Mouse (Mus musculus) gastrocnemius, postnatal 10 days (tissue): Measurements from ENCODE around the gene Plac9b. TPM values are rescaled to one million over a fixed set of nuclear protein-coding genes. Genes with fewer than 3 reads are reported as not detected.
"Not testable (repeated sequence)": the region's sequence is repeated elsewhere in the genome, so short reads cannot be mapped to it uniquely, and the experiment has no call there.

Experiments
- DNase-seq: peaks from one replicate; pipeline ENCODE4 v3.0.0; 2021; ENCODE audit warnings: mixed read lengths
- long read RNA-seq, 2 experiments: library from polyadenylated mRNA; stranded (forward); transcript quantifications; one replicate each; pipeline ENCODE4 v2.0.0; 2021
- total RNA-seq, 2 experiments: library from RNA; stranded (reverse); gene quantifications; 2 replicates each; pipeline ENCODE4 v1.2.3; 2021

Plac9b gene
- total RNA-seq, result 10 to 100 TPM; 77.9 to 90.8 TPM
- long read RNA-seq, experiment 1, transcript Plac9b-203 (4 exons, 1,040 nt), result major isoform, 17 of 21 reads
- long read RNA-seq, experiment 1, partial matches to known transcripts, result 2 of 21 reads
- long read RNA-seq, experiment 1, other reads (novel, unspliced or antisense), result 1 of 21 reads
- long read RNA-seq, experiment 2, transcript Plac9b-203 (4 exons, 1,040 nt), result major isoform, 20 of 21 reads
- long read RNA-seq, experiment 2, partial matches to known transcripts, result 0 of 21 reads
- long read RNA-seq, experiment 2, other reads (novel, unspliced or antisense), result 0 of 21 reads

DNA sequence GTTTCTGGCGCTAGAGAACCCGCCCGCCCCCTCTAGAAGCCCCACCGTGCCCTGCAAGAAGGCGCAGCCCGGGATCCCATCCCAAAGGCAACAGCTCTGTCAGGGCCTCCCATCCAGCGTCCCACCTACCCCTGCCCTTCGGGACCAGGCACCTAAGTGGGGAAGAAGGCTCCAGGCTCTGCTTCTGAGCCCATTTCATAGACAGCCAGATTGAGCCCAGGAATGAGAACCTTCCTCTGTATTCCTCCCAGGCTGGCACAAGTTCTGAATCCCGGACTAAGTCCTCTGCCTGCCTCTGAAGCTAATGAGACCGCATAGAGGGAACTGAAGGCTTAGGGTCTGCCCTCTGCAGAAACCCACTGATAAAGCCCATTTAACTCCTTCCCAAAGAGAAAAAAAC, at the start of gene Plac9b:
Gene Plac9b (minus strand): TSS at position 101 of the 400 bp plus-strand sequence.
- not testable (repeated sequence) for DNase-seq

DNA sequence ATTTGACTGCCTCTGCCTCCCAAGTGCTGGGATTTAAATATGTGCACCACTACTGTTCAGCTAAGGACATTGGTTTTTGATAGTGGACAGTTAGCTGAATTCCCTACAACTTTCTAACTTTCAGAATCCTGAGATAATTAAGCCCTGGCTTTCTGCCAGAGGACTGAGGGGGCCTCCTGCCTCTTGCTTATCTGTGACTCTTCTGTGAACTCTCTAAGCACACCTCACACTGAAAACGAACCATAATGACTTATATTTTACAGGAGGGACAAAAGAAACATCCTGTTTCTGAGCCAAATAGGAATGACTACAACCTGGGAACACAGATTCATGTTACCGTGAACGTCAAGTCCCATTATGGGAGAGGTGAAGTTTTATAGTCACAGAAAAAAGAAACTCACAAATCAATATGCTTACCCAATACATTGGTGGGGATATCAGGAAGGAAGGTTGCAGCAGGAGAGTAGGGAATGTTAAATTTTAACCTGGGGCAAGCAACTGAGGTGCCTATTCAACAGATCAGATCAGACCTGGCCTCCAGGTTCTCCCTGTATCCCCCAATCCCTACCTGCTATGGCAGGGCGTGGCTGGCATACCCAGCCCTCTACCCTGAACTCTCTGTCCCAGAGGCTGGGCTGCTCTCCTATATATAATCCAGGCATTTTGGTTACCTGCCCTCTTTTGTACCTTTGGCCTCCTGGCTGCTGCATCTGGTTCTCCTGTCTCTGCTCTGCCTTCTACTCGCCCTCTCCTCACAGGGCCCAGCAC, 34.1 kb upstream of the Plac9b start:
- DNase-seq, result not testable (repeated sequence)

DNA sequence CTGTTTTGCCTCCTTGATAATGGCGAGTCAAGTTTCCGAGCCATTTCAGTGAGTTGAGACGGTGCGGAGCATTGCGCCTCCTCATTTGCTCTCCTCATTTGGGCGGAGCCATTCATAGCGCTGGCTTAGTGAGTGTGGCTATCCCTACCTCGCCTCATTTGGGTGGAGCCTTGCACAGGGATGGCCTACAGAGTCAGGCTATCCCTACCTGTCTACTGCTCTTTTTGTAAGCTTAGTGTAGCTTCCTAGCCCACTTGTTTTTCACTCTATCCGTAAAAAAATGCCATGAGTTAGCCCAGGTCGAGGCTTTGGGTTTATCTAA, 24.6 kb upstream of the Plac9b start, which contains the start of gene Tmem254b:
Gene Tmem254b (minus strand): TSS at position 116 of the 322 bp plus-strand sequence.
- DNase-seq, result not testable (repeated sequence)

DNA sequence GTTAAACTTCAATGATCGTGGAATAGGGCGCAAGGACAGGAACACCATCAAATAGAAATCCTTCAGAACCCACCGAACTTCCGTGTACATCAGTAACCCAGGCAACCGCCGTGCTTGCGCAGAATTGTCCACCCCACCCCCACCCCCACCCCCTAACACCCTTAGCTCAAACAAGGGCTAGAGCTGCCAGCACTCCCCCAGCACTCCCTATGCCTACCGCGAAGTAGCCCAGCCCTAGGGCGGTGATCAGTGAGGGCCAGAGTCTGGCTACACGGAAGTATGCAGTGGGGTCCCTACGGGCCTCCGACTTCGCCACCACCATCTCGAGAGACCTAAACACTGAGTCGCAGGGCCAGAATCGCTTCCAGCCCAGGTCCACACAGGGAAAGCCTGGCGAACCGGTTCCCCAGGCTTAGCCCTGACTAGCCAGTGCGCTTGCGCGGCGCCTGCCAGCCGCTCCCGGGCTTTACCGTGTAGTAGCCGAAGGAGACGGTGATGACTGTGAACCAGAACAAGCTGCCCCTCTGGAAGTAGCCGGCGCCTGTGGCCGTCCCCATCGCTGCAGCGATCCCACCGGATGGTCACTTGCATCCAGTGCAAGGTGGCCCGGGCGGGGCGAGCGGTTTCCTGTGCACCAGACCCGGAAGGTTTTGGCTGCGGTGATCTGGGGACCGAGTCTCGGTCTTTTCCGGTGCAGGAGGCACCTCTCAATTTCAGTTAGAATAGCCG, 24.1 kb upstream of the Plac9b start:
- DNase-seq, result not testable (repeated sequence)

DNA sequence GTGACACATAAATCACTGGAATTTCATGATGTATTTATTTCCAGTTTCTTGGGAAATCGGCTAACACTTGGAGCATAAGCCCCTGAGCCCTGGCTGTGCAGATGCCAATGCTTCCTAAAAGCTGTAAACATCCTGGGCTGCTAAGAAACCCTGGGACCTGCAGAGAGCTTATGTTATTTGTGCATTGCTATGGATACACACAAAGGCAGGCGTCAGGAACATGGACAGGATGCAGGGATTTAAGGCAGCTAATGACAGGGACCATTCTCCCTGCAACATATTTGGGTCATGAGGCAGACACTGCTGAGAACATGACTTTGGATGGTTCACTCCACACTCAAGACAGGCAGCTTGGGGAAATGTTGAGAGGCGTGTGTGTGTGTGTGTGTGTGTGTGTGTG, 15.6 kb upstream of the Plac9b start:
- not testable (repeated sequence) for DNase-seq

DNA sequence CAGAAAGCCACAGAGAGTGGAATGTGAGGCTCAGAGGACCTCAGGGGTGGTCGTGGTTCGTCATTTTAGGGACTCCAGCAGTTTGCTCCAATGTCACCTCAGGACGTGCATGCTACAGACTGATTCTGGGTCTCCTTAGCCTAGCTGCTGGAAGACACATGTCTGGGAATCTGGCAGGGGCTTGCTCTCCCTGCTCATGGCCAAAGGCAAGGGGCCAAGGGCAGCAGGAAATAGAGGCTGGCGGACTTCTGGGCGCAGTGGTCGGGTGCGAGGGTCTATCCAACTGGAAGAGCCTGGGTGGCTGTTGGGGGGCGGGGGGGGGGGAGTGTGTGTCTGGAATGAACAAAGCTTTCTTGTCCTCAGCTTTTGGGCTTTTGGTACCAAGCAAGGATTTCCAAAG, 6.1 kb upstream of the Plac9b start:
- DNase-seq, result not testable (repeated sequence)

DNA sequence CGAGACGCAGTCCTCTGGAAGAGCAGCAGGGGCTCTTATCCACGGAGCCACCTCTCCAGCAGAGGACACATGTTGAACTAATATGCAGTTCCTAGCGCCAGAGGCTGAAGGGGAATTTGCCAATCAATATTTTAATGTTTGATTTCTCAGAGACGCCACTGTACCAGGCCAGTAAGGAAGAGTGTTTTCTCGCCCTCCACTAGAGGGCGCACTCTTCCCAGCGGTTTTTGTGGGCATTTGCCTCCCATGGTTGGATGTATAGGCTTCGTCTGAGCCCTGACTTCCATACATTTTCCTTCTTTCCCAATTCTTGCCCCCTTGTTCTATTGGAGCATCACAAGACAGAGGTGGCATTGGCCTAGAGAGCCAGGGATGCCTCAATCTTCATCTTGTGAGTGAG, 4.4 kb upstream of the Plac9b start:
- not testable (repeated sequence) for DNase-seq

DNA sequence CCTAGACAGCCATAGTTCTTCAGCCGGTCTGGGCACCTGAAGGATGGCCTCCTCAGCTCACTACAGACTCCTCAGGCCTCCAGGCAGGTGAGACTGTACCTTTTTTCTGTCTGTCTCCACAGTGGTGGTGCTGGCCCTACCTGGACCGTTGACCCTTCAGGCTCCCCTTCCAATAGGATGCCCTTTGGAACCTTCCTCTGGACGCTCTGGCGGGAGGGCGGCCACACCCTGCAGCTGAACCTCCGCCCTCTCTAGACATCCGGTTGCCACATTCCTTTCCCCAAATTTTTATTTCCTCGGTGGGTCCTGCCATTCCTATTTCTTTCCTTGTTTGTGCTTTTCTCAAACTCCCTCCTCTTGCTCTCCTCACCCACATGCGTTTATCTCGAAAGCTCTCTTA, 620 bp downstream of the Plac9b start:
- not testable (repeated sequence) for DNase-seq

DNA sequence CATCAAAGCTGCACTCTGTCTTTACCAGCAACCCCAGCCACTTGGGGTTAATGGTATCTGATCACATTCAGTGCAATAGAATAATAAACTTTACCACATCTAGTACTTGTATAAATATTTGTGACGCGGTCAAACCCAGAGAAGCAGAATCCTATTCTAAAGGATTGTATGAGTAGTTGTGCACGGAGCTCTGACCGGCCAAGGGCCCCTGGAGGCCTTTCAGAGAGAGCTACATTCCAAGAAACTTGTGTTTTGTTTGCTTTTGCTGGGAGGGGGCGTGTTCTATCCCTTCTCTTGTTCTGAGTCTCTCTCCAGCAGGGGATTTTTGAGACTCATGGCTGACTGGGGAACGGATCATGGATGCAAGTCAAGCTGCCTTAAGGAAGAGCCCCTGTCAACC, 7.3 kb downstream of the Plac9b start:
- DNase-seq, result not testable (repeated sequence)

DNA sequence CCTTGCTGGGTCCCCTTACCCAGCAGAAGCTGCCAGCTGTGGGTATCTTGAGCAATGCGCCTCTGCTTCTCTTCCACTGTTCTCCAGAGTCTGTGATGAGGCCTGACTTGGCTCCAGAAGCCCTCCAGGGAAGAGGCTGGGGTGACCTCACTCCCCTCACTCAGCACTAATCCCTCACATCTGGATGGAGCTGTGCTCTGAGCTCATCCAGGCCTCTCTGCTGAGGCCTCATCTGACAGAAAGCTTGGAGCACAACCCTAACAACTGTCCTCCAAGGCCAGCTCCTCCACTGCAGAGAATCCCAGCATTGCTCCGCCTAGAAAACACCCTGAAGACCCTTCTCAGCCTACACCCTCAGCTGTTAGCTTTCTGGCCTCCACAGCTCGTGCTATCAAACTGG, 8.3 kb downstream of the Plac9b start:
- not testable (repeated sequence) for DNase-seq

DNA sequence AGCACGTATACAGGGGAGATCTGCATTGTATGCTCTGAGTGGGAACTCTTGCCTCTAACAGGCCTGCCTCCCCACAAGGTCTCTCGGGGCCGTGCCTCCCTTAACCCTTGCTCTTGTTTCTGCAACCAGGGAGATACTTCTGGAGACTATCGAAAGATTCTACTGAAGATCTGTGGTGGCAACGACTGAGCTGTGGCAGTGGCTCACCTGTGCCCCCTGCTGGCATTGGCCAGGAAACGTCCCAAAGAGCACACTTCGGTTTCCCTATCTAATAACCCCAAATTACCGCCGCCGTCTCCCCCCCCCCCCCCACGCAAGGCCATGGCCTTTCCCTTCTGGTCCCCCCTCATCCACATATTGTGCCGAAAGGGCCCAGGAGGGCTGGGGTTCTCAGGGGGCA, 17.0 kb downstream of the Plac9b start:
- not testable (repeated sequence) for DNase-seq

DNA sequence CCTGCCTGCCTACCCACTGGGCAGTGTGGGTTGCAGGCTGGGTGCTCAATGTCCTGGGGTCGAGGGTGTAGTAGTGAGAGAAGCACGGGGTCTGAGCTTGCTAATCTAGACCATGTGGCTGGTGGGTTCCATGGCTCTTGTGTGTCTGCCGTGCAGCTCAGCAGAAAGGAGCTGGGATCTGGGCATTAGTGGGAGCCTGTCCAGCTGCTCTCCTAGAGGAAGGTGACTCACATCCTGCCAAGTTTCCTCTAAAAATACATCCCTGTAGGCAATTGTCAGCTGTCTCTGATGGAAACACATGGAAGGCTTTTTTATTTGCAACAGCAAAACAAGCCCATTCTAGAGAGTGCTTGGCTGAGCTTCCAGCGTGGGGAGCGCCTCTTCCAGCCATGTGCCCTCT, 19.9 kb downstream of the Plac9b start:
- DNase-seq, result not testable (repeated sequence)

DNA sequence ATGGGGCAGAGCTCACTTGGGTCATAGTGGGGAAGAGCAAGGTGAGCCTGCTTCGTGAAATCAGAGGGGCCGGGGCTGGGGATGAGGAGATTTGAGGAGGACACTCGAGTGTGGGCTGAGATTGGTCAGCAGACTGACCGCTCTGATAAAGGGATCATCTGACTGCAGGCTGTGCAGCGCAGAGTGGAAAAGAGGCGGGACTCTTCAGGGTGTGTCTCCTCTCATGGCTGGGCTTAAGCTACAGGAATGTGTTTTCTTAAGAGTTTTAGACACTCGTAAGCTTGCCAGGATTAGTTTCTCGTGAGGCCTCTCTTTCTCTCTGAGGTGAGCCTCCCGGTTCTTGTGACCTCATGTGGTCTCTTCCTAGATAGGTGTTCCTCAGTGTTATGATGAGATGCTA, 21.1 kb downstream of the Plac9b start:
- DNase-seq, result not testable (repeated sequence)

DNA sequence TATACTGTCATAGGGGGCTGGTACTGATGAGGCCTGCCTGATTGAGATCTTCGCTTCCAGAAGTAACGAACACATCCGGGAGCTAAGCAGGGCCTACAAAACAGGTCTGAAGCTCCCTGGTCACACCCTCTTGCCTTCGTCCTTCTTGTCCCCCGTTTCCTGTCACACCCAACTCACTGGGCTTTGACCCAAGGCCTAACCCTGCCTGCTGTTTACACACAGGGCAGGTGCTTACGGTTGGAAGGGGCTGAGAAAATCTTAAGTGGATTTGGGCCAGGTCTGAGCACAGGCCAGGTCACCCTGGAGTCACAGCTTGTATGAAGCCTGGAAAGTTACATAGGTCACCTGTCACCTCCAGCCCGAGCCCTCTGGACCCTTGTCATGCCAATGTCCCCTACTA, 26.2 kb downstream of the Plac9b start:
- not testable (repeated sequence) for DNase-seq

DNA sequence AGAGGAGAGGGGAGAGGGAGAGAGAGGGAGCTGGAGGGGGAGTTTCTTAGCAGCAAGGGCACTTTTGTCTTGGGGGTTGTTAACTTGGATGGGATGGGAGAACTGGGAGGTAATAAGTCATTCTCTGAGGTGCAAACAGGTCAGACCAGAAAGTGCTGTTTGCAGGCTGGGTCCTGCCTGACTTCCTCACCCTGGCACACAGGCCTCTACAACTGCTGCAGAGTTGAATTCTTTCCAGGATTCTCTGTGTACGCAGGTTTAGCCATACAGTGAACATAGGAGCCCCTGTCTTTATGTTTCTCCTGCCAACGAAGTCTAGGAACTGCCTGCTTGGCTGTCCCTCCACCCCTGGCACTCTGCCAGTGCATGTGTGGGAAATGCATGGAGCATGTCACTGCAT, 35.2 kb downstream of the Plac9b start:
- DNase-seq, result not testable (repeated sequence)

DNA sequence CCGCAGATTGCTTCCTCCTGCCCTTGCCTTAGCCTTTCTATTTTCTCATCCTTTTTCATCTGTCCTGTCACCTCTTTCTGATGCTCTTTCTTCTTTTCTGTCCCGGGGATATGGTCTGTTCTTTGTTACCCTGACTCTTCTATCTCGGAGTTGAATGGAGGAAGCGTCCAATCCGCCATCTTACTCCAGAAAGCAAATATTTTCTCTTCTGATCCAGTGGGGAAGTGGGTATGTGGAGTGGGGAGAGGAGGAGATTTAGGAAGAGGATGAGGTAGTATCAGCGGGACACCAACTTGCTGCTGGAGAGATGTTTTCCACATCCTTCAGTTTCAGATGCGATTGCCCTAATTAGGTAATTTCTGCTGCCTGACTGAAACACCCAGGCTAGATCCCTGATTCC, 63.2 kb downstream of the Plac9b start:
- not testable (repeated sequence) for DNase-seq

DNA sequence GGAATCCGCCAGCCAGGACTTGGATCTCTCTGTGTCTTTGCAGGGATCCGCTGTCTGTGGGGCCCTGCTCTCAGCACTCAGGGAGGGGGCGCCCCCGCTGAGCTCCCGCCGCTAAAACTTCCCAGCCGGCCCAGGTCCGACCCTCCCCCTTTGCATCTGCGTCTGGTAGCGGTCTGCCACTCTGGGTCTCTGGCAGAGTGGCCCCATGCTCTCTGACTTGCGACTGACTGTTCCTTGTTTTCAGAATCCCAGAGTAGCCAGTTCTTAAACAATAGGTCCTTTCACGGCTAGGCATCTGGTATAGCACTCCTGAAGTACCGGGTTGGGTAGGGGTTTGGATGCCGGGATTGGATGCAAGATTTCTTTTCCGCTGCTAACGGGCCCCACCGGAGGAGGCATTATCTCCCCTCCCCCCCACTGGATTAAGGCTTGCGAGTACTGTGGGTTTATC, 63.7 kb downstream of the Plac9b start:
- not testable (repeated sequence) for DNase-seq

DNA sequence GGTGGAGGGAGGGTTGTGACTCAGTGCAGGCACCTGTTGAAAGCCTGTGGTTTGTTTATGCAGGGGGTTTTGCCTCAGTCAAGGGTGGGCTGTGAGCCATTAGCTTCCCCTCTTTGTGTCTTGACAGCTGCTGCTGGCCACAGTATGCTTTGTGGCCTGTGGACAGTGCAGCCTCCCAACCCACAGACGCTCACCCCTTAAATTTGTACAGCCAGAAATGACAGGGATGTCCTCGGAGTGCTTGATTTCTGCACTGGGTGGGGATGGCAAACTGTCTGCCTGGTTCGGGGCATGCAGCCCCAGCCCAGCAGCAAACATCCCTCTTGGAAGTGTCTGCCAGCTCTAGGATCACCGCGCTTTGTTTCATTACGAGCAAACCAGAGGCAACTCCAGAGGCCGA, 64.1 kb downstream of the Plac9b start, which contains the start of gene Duxbl2:
Gene Duxbl2 (plus strand): TSS at position 200 of the 400 bp plus-strand sequence.
- not testable (repeated sequence) for DNase-seq
